Mouse (Mus musculus) hindbrain, embryonic 11.5 days (tissue): ENCODE measurements around the gene Zfyve21. TPM values are rescaled to one million over a fixed set of nuclear protein-coding genes. Genes with fewer than 3 reads are reported as not detected.

Source experiments
- ATAC-seq: fragments of 200-750 bp; cut with Nextera tagmentation; 2 replicates; pipeline ENCODE4 v1.8.0; 2017; ENCODE audit warnings: mild to moderate bottlenecking, moderate TSS enrichment, moderate library complexity; ENCODE audit not compliant: low FRiP score
- DNase-seq: peaks from one replicate; pipeline ENCODE4 v3.0.0-alpha.2; 2015; ENCODE audit warnings: low spot score
- H3K27ac ChIP-seq: fragments of 300-500 bp; sonication (generic); 2 replicates; pipeline ENCODE4 v1.5.1; 2014; ENCODE audit warnings: mild to moderate bottlenecking, low read depth, low read length
- H3K27me3 ChIP-seq: fragments of 300-500 bp; sonication (generic); 2 replicates; pipeline ENCODE4 v1.6.1; 2014; ENCODE audit warnings: mild to moderate bottlenecking, low read length, moderate library complexity, mixed read lengths; ENCODE audit not compliant: control insufficient read depth, insufficient read depth
- H3K36me3 ChIP-seq: fragments of 300-500 bp; sonication (generic); 2 replicates; pipeline ENCODE4 v1.6.1; 2014; ENCODE audit warnings: mild to moderate bottlenecking, low read length, moderate library complexity, mixed read lengths; ENCODE audit not compliant: control insufficient read depth, insufficient read depth
- H3K4me1 ChIP-seq: fragments of 300-500 bp; sonication (generic); replicated peaks from 2 replicates; pipeline ENCODE4 v1.6.1; 2014; ENCODE audit warnings: low read length, mixed read lengths; ENCODE audit not compliant: control insufficient read depth, insufficient read depth
- H3K4me2 ChIP-seq: fragments of 300-500 bp; sonication (generic); replicated peaks from 2 replicates; pipeline ENCODE4 v1.6.1; 2014; ENCODE audit warnings: mild to moderate bottlenecking, low read depth, low read length
- H3K4me3 ChIP-seq: fragments of 300-500 bp; sonication (generic); 2 replicates; pipeline ENCODE4 v1.5.1; 2014; ENCODE audit warnings: low read depth, low read length
- H3K9ac ChIP-seq: fragments of 300-500 bp; sonication (generic); 2 replicates; pipeline ENCODE4 v1.6.1; 2014; ENCODE audit warnings: low read depth, low read length
- H3K9me3 ChIP-seq: fragments of 300-500 bp; sonication (generic); 2 replicates; pipeline ENCODE4 v1.6.1; 2016; ENCODE audit warnings: low read length; ENCODE audit not compliant: control insufficient read depth
- WGBS: fragments of 180-500 bp; shearing (Covaris S2); extraction: QIAGEN DNeasy Blood & Tissue Kit; methylation state at CpG from one replicate; pipeline ENCODE4 v1.1.7; 2014; 5-methylcytosine and 5-hydroxymethylcytosine counted together
- polyA plus RNA-seq: library from polyadenylated mRNA; unstranded; fragments of >200 nt; fragmentation: Nextera tagmentation; extraction: Ambion mirVana; gene quantifications from 2 replicates; pipeline ENCODE4 v1.2.1, GENCODE M21; 2014

Gene Zfyve21
- polyA plus RNA-seq, 1 experiment from 2014 or later: 54.7 TPM

DNA sequence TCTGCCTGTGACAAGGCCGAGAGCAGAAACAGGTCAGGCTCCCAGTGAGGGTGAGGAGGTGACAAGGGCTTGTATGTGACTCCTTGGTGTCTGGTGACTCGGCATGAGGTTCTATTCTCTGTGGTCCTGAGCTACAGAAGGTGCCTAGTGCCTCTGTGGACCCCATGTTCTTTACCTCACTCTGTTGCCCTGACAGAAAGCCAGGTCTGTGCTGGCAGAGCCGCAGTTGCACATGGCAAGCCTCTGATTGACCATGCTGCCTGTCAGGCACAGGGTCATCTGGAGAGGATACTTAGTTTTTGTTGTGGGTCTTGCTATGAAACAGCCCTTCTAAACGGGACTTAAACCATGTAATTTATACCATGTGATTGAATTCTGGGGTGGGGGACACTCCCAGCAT, 8.0 kb downstream of the Zfyve21 start:
- H3K4me2 ChIP-seq: no peak overlapping the region
- no peaks in the 10 kb centered on the region for H3K4me1 ChIP-seq
- 72% methylated on average over 4 of the region's 4 CpGs for WGBS
- H3K9me3 ChIP-seq: no peaks in the 10 kb centered on the region
- H3K4me3 ChIP-seq: no peak overlapping the region
- ATAC-seq (no peak), DNase-seq (no peak)
- no peaks in the 10 kb centered on the region for H3K27me3 ChIP-seq
- H3K9ac ChIP-seq: no peak overlapping the region
- H3K27ac ChIP-seq: no peak overlapping the region
- H3K36me3 ChIP-seq: no peaks in the 10 kb centered on the region

DNA sequence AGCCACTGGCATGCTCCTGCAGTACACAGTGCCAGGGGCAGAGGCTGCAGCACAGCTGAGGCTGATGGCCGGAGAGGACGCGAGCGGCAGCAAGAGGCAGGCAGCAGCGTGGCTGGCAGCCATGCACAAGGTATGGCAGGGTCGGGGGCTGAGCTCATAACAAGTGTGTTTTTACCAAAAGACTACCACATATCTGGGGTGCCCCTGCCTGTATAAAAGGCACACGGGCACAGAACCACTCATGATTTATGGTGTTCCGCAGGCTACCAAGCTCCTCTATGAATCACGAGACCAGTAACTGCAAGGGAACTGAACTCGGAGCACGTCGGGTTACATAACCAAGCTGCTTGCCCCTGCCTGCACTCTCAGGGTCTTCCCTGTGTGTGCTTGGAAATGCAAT, 13.6 kb downstream of the Zfyve21 start:
- Histone ChIP-seq H3K4me2 (no peak overlapping the region), H3K27ac (no peak overlapping the region), H3K4me3 (no peak overlapping the region), H3K27me3 (no peaks in the 10 kb centered on the region), H3K36me3 (no peaks in the 10 kb centered on the region; the same call in 1 of the 2 replicates), H3K4me1 (no peaks in the 10 kb centered on the region), H3K9me3 (no peaks in the 10 kb centered on the region), H3K9ac (no peak overlapping the region)
- no peak for DNase-seq
- ATAC-seq: no peak
- 91% methylated on average over 12 of the region's 12 CpGs for WGBS

DNA sequence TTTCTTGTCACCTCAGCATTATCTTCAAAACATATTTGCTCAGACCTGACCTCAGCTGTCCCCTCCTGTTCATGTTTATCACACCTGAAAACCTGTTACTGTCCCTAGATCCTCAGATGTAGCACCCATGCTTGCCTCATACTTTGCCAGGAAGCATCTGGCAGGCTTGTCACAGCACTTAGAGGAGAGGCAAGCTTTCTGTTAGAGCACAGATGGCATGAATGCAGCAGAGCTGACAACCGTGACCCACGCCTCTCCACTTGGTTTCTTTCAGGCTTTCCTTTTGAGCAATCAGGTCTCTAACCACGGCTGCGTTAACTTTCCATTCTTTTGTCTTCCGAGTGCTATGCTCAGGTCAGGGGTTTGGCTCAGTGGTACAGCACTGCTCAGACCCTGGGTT, 15.5 kb downstream of the Zfyve21 start:
- Histone ChIP-seq H3K27ac (peak overlapping the region; percentile 14; the same call in 1 of the 2 replicates), H3K36me3 (no peaks in the 10 kb centered on the region; the same call in 1 of the 2 replicates), H3K9ac (no peak overlapping the region), H3K4me1 (no peaks in the 10 kb centered on the region), H3K27me3 (no peaks in the 10 kb centered on the region), H3K4me2 (no peak overlapping the region), H3K4me3 (no peak overlapping the region), H3K9me3 (no peaks in the 10 kb centered on the region)
- 55% methylated on average over 5 of the region's 5 CpGs for WGBS
- ATAC-seq (no peak), DNase-seq (no peak)

DNA sequence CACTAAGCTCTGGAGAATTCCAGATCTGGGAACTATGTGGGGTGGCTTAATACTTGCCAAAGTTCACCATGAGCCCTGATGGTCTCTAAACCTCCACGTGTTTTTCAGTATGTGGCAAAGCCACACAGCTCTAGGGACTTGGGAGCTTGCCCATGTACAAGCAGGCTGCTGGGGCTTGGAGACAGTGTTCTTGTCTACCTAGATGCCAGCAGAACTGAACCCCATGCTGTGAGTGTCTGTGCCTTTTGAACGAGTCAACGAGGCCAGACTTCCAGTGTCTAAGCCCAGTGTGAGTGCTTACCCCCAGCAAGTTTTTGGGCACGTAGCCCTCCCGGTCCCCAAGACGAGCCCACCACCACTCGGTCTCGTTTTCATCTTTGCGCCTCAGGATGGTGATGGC, 16.0 kb downstream of the Zfyve21 start:
- Histone ChIP-seq H3K9me3 (no peaks in the 10 kb centered on the region), H3K27me3 (no peaks in the 10 kb centered on the region), H3K9ac (no peak overlapping the region), H3K4me1 (no peaks in the 10 kb centered on the region), H3K27ac (peak overlapping the region; percentile 14; the same call in 1 of the 2 replicates), H3K4me3 (no peak overlapping the region), H3K4me2 (no peak overlapping the region), H3K36me3 (no peaks in the 10 kb centered on the region; the same call in 1 of the 2 replicates)
- 82% methylated on average over 9 of the region's 9 CpGs for WGBS
- no peak for DNase-seq
- no peak for ATAC-seq

DNA sequence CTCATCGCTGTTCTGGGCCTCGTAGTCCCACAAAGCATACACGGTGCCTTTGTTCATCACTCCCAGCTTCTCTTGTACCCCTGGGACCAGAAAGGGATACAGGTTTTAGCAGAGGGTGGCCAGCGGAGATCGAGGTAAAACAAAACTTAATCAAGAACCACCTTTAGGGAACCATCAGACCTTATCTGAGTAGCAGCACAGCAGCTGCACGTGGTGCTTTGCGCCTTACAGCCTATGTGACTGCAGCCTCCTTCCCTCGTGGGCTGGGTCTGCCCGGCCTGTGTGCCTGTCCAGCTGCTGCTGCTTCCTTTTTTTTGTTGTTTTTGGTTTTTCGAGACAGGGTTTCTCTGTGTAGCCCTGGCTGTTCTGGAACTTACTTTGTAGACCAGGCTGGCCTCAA, 16.4 kb downstream of the Zfyve21 start:
- Histone ChIP-seq H3K4me3 (no peak overlapping the region), H3K9me3 (no peaks in the 10 kb centered on the region), H3K4me1 (no peaks in the 10 kb centered on the region), H3K36me3 (no peaks in the 10 kb centered on the region; the same call in 1 of the 2 replicates), H3K27ac (no peak overlapping the region), H3K4me2 (no peak overlapping the region), H3K27me3 (no peaks in the 10 kb centered on the region), H3K9ac (no peak overlapping the region)
- no peak for DNase-seq
- WGBS: 91% methylated on average over 10 of the region's 10 CpGs
- no peak for ATAC-seq

DNA sequence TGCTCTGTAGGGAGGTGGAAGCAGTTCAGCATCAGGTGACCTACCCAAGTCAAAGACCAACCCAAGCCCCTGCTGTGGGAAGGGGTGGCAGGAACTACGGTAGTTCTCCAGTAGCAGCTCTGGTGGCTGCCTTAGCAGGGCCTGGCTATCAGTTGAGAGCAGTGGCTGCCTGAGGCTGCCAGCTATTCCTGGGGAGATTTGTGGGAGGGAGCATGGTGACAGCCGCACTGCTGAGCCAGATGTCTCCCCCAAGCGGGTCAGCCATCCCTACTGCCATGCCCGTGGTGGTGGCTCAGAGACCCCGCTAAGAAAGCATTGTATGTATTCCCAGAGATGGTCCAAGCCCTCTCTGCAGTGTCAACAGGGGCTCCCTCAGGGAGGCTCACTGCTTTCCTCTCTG, 18.7 kb downstream of the Zfyve21 start:
- no peak overlapping the region for H3K9ac ChIP-seq
- no peak overlapping the region for H3K4me3 ChIP-seq
- ATAC-seq (no peak), DNase-seq (no peak)
- no peaks in the 10 kb centered on the region for H3K9me3 ChIP-seq
- H3K36me3 ChIP-seq: no peaks in the 10 kb centered on the region; the same call in 1 of the 2 replicates
- 79% methylated on average over 5 of the region's 5 CpGs for WGBS
- no peaks in the 10 kb centered on the region for H3K27me3 ChIP-seq
- no peak overlapping the region for H3K27ac ChIP-seq
- no peaks in the 10 kb centered on the region for H3K4me1 ChIP-seq
- H3K4me2 ChIP-seq: no peak overlapping the region

DNA sequence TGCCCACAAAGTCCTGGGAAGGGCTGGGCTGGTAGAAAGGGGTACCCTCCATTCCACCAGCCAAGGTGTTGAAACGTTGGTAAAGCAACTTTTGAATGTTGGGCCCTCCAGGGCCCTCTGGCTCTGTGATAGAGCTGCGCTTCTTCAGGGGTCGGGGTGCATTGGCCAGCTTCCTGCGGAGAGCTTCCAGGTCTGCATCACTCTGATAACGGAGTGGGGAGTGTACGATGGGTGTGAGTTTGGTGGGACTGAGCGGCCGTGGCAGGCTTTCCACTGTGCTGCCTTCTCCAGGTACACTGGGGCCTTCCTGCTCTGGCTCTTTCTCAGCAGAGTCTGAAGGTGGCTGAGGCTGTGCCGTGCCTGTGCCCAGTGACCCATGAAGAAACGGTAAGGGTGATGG, 19.5 kb downstream of the Zfyve21 start:
- Histone ChIP-seq H3K4me1 (no peaks in the 10 kb centered on the region), H3K4me3 (no peak overlapping the region), H3K4me2 (no peak overlapping the region), H3K27me3 (no peaks in the 10 kb centered on the region), H3K9me3 (no peaks in the 10 kb centered on the region), H3K36me3 (no peaks in the 10 kb centered on the region), H3K27ac (no peak overlapping the region), H3K9ac (no peak overlapping the region)
- no peak for ATAC-seq
- no peak for DNase-seq
- 89% methylated on average over 10 of the region's 10 CpGs for WGBS

DNA sequence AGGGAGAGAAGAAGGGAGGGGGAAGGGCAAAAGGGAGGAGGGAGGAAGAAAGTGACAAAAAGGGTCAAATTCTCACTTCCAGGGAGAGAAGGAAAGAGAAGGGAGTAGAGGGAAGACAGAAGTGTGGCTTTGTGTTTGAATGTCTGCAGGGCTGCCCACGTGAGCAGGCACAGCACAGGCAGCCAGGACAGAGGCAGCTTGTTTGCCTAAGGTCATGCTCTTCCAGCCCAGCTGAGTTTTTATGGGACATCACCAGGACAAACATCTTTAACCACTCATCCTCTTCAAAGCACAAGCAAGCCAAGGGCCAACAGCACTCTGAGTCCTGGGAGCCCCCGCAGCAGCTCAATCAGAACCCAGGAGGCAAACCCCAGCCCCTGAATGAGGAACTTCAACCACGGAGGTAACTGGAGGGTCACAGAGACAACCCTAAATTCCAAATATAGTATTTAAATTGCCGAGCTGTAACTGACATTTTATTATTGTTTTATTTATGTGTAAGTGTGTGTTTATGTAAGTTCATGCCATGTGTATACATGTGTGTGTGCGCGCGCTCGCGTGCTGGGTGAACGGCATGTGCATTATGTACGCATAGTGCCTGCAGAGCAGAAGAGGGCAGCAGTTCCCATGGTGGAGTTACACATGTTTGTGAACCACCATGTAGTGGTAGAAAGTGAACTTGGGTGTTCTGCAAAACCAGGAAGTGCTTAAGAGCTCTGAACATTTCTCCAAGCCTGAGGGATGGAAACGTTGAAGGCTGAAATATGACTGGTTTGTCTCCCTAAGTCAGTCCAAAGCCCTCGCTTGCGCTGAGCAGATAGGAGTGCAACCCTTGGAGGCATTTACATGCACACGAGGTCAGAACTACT, 28.8 kb downstream of the Zfyve21 start:
- Histone ChIP-seq H3K4me2 (no peak overlapping the region), H3K4me1 (no peaks in the 10 kb centered on the region), H3K9ac (no peak overlapping the region), H3K9me3 (no peaks in the 10 kb centered on the region), H3K4me3 (no peak overlapping the region), H3K36me3 (no peaks in the 10 kb centered on the region), H3K27me3 (no peaks in the 10 kb centered on the region), H3K27ac (no peak overlapping the region)
- ATAC-seq (no peak), DNase-seq (no peak)
- WGBS: 86% methylated on average over 15 of the region's 15 CpGs

DNA sequence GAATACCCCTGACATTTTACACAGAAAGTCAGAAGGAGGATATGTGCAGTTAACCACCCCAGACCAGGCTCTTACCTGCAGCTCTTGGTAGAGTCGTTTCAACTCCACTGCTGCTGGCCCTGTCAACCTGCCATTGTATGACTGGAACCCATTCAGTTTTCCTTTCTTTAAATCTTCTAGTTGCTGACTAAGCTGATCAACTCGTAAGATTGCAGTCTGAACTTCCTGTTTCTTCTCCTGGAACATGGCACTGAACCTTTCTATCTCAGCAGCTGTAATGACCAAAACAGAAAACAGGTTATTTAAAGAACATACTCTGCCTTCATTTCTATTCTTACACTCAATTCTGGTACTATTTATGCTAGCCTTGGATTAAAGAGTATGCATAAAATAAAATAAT, 29.5 kb downstream of the Zfyve21 start:
- H3K4me1 ChIP-seq: no peaks in the 10 kb centered on the region
- DNase-seq (no peak), ATAC-seq (no peak)
- no peak overlapping the region for H3K27ac ChIP-seq
- no peaks in the 10 kb centered on the region for H3K9me3 ChIP-seq
- WGBS: 68% methylated on average over 2 of the region's 2 CpGs
- H3K4me2 ChIP-seq: no peak overlapping the region
- no peaks in the 10 kb centered on the region for H3K27me3 ChIP-seq
- no peaks in the 10 kb centered on the region for H3K36me3 ChIP-seq
- no peak overlapping the region for H3K9ac ChIP-seq
- no peak overlapping the region for H3K4me3 ChIP-seq
